Mouse (Mus musculus): ENCODE measurements at regions not wholly inside any gene's neighbourhood (a gene's known extent, or its start where the extent isn't known, plus 50 kb on each side); places are given as distances from the start of the nearest gene placed in this dataset.
A peak's percentile ranks its signal among the peaks of the same experiment; 100 is the strongest.

DNA sequence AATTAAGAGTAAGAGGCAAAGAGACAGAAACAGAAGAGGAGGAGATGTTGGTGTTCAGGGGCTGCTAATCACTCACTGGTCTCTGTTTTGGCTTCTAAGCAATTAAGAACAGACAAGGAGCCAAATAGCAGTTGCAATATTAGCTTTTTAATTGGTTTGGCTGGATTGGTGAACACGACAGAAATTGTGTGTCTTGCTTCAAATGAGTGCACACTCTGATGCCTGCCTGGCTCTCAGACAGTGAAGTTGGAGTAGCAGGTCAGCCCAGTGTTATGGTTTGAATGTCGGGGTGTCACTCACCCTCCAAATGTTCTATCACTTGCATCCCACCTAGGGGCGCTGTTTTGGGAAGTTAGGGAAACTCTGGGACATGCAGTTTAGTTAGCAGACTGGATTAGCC lies 120.3 kb upstream of the Pbx1 start:
- DNase-seq (ENCODE audit: extremely low read depth, insufficient read length, low spot score), result no peak

DNA sequence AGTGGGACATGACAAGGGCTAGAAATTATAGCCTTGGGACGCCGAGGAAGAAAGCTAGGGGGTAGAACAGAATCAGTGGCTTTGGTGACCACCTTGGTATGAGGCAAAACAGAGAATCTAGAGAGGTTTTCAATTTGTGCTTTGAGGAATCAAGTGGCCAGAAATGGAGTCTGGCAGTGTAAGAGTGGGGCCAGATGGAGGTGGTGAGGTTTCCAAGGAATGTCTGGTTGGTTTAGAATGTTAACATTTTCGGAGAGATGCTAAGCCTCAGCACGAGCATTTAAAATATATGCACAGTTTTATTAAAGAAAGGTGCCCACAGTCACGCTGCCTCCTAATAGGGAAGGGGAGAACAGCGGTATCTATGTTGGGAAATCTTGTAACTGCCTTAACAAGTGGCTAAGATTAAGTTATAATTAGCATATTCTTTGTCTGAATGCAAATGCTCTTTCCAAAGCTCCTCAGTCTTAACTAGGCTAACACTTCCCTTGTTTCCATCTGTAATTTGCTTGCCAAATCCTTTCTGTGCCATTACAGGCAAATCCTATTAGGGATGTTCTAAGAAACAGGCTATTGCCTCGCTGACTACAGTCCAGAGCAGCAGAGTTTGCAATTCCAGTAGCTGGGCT lies 117.9 kb upstream of the Pbx1 start:
- DNase-seq (ENCODE audit: extremely low read depth, insufficient read length, low spot score), result no peak

- no peak for DNase-seq (ENCODE audit: extremely low read depth, insufficient read length, low spot score)
Observed at GRCm38 (mm10) chr1:168546156-168546555, 114.1 kb upstream of the Pbx1 start.

DNA sequence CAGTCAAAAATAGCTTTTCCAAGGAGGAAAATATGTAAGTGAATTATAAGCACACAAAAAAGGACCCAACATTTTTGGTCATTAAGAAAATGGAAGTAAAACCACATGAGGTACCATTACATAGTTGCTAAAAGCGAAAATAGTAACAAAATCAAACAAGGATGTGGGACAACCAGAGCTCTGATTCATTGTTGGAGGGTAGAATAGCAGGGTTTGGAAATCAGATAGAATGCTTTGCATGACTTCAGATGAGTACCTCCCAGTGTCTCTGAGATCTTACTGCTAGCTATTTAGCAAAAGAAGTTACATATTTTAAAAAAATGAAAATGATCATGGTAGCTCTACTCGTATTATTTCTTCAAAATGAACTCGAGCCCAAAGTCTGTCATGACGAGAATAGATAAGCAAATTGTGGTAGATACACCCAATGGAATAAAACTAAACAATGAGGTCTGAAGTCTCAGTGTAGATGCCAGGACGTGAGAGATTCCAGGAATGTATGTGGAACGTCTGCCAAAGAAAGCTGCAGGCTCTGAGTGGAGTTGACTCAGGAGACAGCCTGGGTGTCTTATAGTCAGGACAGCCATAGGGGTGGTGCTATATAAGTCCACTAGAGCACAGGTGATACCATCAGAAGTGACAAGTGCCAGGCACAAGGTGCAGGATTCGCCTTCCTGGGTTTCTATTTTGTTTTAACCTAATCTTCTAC lies 113.2 kb upstream of the Pbx1 start:
- no peak for DNase-seq (ENCODE audit: extremely low read depth, insufficient read length, low spot score)

GRCm38 (mm10) chr1:168541231-168541630 lies 109.2 kb upstream of the Pbx1 start:
- DNase-seq (ENCODE audit: extremely low read depth, insufficient read length, low spot score), result no peak

DNA sequence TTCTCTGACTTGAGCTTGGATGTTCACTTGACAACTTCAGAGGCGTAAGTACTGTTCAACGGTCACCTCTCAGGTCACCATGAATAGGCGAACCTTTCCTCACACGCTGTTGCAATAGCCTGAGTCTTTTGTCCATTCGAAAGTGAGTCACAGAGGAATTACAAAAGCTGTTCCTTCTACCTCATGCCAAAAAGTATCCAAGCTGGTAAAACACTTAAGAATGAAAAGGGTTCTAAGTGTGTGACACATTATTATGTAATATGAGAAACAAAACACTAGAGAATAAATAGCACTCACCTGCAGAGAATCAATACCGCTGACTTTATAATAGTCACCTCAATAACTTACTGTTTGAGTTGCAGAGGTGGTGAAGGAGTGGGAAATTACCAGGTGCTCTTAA lies 86.0 kb upstream of the Pbx1 start:
- DNase-seq (ENCODE audit: extremely low read depth, insufficient read length, low spot score), result no peak

DNA sequence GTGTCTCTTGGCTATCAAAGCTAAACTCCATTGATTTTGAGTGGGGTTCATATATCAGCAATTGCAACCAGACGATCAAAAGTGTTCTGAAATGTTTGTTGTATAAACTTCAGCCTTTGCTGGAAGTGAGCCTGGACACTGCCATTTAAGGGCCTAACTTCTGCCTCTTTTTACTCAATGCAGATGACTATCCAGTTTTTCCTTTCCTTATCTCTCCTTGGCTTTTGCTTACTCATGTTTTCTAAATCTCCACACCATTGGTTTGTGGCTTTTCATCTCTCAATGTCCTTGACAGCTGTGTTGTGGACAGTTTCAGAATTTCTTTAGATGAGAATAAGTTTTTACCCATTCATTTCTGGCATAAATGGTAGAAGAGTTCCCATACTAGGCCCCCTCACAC lies 74.3 kb upstream of the Pbx1 start:
- DNase-seq (ENCODE audit: extremely low read depth, insufficient read length, low spot score), result no peak

GRCm38 (mm10) chr1:168504773-168505172 lies 72.7 kb upstream of the Pbx1 start:
- DNase-seq (ENCODE audit: extremely low read depth, insufficient read length, low spot score), result no peak

DNA sequence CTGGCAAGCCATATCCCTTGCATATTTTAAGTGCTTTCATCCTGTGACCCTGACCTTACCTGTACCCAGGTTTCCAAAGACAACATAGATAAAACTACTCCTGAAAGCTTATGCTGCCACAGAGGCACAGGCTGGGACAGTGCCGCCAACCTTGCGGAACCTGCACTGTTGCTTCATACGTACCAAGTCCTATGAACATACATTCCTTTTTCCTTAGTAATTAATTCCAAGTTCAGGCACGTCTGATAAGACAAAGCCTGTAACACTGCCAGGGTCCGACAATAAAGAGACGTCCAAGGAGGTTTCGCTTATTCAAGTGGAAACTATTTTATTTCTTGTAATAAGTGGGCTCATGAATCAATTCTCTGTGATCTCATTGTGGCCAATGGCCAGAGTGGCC lies 70.2 kb upstream of the Pbx1 start:
- DNase-seq (ENCODE audit: extremely low read depth, insufficient read length, low spot score), result peak; percentile 10

- no peak for DNase-seq (ENCODE audit: extremely low read depth, insufficient read length, low spot score)
Observed at GRCm38 (mm10) chr1:168501375-168502169, 69.5 kb upstream of the Pbx1 start.

GRCm38 (mm10) chr1:168497801-168498200 lies 65.7 kb upstream of the Pbx1 start:
- DNase-seq (ENCODE audit: extremely low read depth, insufficient read length, low spot score), result no peak

- no peak for DNase-seq (ENCODE audit: extremely low read depth, insufficient read length, low spot score)
Observed at GRCm38 (mm10) chr1:168495687-168496527, 63.8 kb upstream of the Pbx1 start.

- no peak for DNase-seq (ENCODE audit: extremely low read depth, insufficient read length, low spot score)
Observed at GRCm38 (mm10) chr1:168487492-168487891, 55.4 kb upstream of the Pbx1 start.

GRCm38 (mm10) chr1:168483651-168484050 lies 51.6 kb upstream of the Pbx1 start:
- DNase-seq (ENCODE audit: extremely low read depth, insufficient read length, low spot score), result no peak

Measured in 3134 (cell line).